Mouse (Mus musculus) ES-Bruce4 (cell line): ENCODE measurements around the gene Pcbp4. TPM values are rescaled to one million over a fixed set of nuclear protein-coding genes. Genes with fewer than 3 reads are reported as not detected.

Experiments
- H3K27ac ChIP-seq: 2 replicates; pipeline ENCODE4 v1.5.1; 2012; ENCODE audit warnings: low read length, inconsistent platforms; ENCODE audit not compliant: insufficient read depth
- H3K27me3 ChIP-seq: 2 replicates; pipeline ENCODE4 v1.6.1; 2012; ENCODE audit warnings: mild to moderate bottlenecking, low read length, inconsistent platforms; ENCODE audit not compliant: control insufficient read depth, poor library complexity, insufficient read depth, severe bottlenecking
- H3K36me3 ChIP-seq: 2 replicates; pipeline ENCODE4 v1.6.1; 2012; ENCODE audit warnings: inconsistent platforms, mild to moderate bottlenecking, low read length, moderate library complexity; ENCODE audit not compliant: control insufficient read depth, poor library complexity, insufficient read depth, severe bottlenecking
- H3K4me1 ChIP-seq: one replicate; pipeline ENCODE4 v1.8.1; 2011; ENCODE audit warnings: low read length; ENCODE audit not compliant: control insufficient read depth, insufficient read depth
- H3K4me3 ChIP-seq: 2 replicates; pipeline ENCODE4 v1.5.1; 2011; ENCODE audit warnings: low read depth, mild to moderate bottlenecking, low read length
- H3K9ac ChIP-seq: 2 replicates; pipeline ENCODE4 v1.6.1; 2012; ENCODE audit warnings: low read depth, mild to moderate bottlenecking, inconsistent platforms; ENCODE audit not compliant: poor library complexity, severe bottlenecking
- H3K9me3 ChIP-seq: replicated peaks from 2 replicates; pipeline ENCODE4 v1.6.1; 2012; ENCODE audit warnings: mild to moderate bottlenecking, low read length, inconsistent platforms; ENCODE audit not compliant: control insufficient read depth, poor library complexity, insufficient read depth, severe bottlenecking
- CTCF ChIP-seq: IDR thresholded peaks from one replicate; pipeline ENCODE4 v1.8.1; 2011; ENCODE audit warnings: low read depth, low read length
- EP300 ChIP-seq: IDR thresholded peaks from 2 replicates; pipeline ENCODE4 v1.6.1; 2011; ENCODE audit warnings: low read depth, low read length; ENCODE audit not compliant: insufficient read depth
- POLR2A ChIP-seq: IDR thresholded peaks from one replicate; pipeline ENCODE4 v1.8.1; 2011; ENCODE audit warnings: low read length; ENCODE audit not compliant: insufficient read depth
- polyA plus RNA-seq: library from polyadenylated mRNA; stranded (reverse); fragments of >200 nt; gene quantifications from 2 replicates; pipeline ENCODE4 v1.2.4, GENCODE M21; 2011; ENCODE audit warnings: low read depth; ENCODE audit not compliant: missing spikeins, insufficient read depth, insufficient read length

Gene Pcbp4
- polyA plus RNA-seq, 1 experiment: 99.2 TPM

DNA sequence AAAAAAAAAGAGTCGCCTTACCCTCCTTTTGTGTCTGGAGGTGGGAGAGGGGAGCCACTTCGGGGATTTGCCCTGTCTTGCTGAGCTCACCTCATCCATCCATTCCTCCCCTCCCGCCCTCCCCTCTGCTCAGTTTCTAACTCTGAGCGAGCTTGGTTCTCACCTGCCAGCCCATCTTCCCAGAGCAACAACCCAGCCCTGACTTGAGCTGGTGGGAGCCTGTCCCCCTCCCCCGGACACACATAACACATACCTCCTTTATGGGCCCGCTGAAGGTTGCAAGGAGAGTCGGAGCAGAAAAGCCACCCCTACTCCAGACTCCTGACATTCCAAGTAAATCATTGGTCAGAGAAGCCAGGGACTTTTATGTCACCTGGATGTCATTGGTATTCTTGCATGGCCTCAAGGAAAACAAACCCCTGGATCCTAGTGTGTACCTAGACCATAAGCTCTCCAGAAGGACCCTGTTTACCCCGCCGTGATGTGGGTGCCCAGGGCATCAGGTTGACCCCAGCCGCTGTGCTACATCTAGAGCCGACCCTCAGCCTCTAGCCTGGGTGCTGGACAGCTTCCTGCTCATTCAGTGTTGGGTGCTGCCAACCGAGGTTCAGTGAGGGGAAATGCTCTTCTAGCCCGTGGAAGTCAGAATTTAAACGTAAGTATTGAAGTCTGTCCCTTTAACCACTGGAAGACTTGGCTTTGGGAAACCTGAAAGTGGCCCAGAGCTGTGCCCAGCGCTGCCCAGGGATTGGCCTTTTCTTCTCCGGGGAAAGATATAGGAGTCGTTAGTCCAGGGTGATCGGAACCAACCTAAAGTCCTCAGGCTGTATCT lies 31.8 kb upstream of the Pcbp4 start:
- Histone ChIP-seq H3K27me3 (no peaks in the 10 kb centered on the region), H3K4me3 (no peak overlapping the region), H3K36me3 (no peaks in the 10 kb centered on the region), H3K27ac (no peak overlapping the region), H3K9ac (no peak overlapping the region), H3K9me3 (no peaks in the 10 kb centered on the region), H3K4me1 (no peaks in the 10 kb centered on the region)
- TF ChIP-seq EP300 (no peak), CTCF (no peak), POLR2A (no peak)

DNA sequence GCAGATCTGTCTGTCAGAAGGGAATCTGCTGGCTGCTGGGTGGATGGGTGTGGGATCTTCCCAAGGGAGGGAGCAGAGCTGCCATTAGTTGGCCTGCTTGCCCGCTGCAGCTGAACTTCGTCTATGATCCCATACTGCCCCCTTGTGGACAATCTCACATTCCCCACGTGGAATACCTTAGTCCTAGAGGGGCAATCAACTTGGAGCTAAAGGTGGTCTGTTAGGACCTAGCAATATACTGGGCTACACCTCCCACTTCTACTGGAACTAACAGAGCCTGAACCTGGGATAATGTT lies 31.3 kb upstream of the Pcbp4 start:
- H3K4me3 ChIP-seq: no peak overlapping the region
- H3K27ac ChIP-seq: no peak overlapping the region
- no peak for TF ChIP-seq POLR2A
- TF ChIP-seq CTCF: peak; percentile 86
- TF ChIP-seq EP300: 0 out of 2 replicates have a peak, but pooled peaks have one; percentile 17
- H3K36me3 ChIP-seq: no peaks in the 10 kb centered on the region
- H3K9me3 ChIP-seq: no peaks in the 10 kb centered on the region
- no peaks in the 10 kb centered on the region for H3K27me3 ChIP-seq
- H3K9ac ChIP-seq: no peak overlapping the region
- no peaks in the 10 kb centered on the region for H3K4me1 ChIP-seq

DNA sequence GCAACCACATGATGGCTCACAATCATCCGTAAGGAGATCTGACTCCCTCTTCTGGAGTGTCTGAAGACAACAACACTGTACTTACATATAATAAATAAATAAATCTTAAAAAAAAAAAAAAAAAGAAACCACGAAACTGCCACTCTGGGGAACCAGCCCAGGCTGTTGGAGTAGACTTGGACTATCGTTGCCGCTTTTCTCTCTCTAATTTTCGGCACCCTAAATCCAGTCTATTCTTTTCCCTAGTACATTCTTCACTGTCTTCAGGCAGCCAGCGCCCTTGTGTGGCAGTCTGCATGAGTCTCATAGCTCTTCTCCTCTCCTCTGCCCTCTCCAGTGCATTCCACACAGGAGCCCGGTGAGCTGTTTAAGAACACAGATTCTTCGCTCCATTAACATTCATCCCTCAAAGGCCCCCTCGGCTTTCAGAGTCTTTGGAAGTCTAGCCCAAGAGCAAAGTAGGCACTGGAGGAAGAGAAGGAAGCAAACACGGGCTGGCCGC lies 24.3 kb upstream of the Pcbp4 start:
- no peaks in the 10 kb centered on the region for H3K27me3 ChIP-seq
- H3K9ac ChIP-seq: peak overlapping the region; percentile 81

DNA sequence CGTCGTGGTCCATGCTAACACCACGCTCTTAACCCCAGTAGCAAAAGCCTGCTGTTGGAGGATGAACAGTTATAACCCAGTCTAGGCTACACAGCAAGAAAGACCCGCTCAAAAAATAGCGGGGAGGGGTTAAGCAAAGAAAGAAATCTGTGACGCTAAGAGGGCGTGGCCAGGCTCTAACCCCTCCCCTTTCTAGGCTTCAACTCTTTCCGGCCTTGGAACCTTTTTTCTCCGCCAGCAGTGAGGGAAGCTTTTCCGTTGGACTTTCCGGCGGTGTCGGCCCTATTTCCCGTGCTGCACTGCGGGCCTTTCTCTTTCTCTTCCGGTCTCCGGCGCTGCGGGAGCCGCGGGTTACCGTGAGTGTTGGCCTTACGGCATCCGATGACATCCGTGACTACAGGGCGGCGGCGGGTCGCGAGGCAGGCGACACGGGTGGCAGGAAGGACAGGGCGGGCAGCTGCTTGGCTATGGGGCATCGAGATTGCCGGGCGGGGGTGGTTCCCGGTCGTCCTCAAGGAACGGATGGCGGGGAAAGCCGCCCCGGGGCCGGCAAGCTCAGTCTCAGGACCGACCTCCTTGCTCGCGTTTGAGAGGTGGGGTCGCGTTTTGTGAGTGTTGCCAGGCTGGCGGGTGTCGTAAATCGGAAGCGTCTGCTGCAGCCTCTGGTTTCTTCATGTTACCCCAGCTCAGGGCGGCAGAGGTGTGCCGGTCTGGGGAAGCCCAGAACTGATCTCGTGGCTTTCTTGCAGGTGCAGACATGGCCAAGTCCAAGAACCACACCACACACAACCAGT lies 23.7 kb upstream of the Pcbp4 start, which contains the start of gene Rpl29:
Gene Rpl29 (plus strand): TSS at position 234 of the 794 bp plus-strand sequence.
- TF ChIP-seq POLR2A (peak; percentile 12), CTCF (no peak)
- peak within 1 kb of the TSS; percentile 96 for H3K9ac ChIP-seq
- no peaks in the 10 kb centered on the region for H3K9me3 ChIP-seq
- H3K4me1 ChIP-seq: no peaks in the 10 kb centered on the region
- H3K27me3 ChIP-seq: no peaks in the 10 kb centered on the region
- peaks cover 39% of the 10 kb centered on the region for H3K36me3 ChIP-seq
- H3K27ac ChIP-seq: peak within 1 kb of the TSS; percentile 87
- H3K4me3 ChIP-seq: peak within 1 kb of the TSS; percentile 97

More for the DNA sequence above, 24.3 kb upstream of the Pcbp4 start:
- Histone ChIP-seq H3K27ac (peak overlapping the region; percentile 87), H3K9me3 (no peaks in the 10 kb centered on the region), H3K36me3 (peaks cover 36% of the 10 kb centered on the region), H3K4me3 (peak overlapping the region; percentile 95), H3K4me1 (no peaks in the 10 kb centered on the region)
- no peak for TF ChIP-seq EP300
- no peak for TF ChIP-seq POLR2A

DNA sequence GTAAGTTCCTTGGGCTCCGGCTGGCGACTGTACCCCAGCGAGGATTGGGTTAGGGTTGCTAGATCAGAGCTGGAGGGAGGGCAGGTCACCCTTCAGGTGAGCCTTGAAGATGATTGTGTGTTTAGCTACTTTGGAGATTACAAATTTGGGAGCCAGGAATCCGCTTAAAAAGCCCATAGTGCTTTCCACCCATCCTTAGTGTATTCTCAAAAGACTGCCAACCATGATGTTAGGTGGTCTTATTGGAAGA lies 23.2 kb upstream of the Pcbp4 start:
- no peak for TF ChIP-seq POLR2A
- H3K9me3 ChIP-seq: no peaks in the 10 kb centered on the region
- H3K4me1 ChIP-seq: no peaks in the 10 kb centered on the region
- H3K36me3 ChIP-seq: peaks cover 39% of the 10 kb centered on the region
- peak overlapping the region; percentile 97 for H3K4me3 ChIP-seq
- H3K27me3 ChIP-seq: no peaks in the 10 kb centered on the region
- peak overlapping the region; percentile 96 for H3K9ac ChIP-seq
- peak overlapping the region; percentile 72 for H3K27ac ChIP-seq

DNA sequence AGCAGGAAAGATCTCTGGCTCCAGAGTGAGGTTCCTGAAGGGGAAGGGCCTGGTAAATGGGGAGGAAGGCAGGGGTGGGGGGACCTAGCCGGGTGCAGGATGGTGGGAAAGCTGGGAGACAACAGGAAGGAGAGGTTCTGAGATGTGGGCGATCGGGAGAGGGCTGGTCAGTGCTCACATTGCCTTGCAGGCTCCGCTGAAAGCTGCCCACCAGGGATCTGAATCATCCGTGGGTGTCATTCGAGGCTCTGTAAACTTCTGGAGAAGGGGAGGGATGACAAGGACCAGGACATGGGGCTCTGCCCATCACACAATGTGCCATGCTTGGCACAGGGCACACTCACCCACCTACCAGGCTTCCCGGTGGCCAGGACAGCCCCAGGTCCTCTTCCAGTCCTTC lies 19.7 kb upstream of the Pcbp4 start:
- no peak overlapping the region for H3K27ac ChIP-seq
- H3K27me3 ChIP-seq: no peaks in the 10 kb centered on the region
- H3K9ac ChIP-seq: no peak overlapping the region
- TF ChIP-seq EP300: no peak
- no peak for TF ChIP-seq POLR2A
- TF ChIP-seq CTCF: no peak
- H3K36me3 ChIP-seq: peaks cover 39% of the 10 kb centered on the region
- no peaks in the 10 kb centered on the region for H3K4me1 ChIP-seq
- H3K9me3 ChIP-seq: no peaks in the 10 kb centered on the region
- no peak overlapping the region for H3K4me3 ChIP-seq
